Mouse (Mus musculus): ENCODE measurements around the gene Rcsd1. TPM values are rescaled to one million over a fixed set of nuclear protein-coding genes. Genes with fewer than 3 reads are reported as not detected.
"Not testable (repeated sequence)": the region's sequence is repeated elsewhere in the genome, so short reads cannot be mapped to it uniquely, and the experiment has no call there.

Gene Rcsd1
- total RNA-seq, 4 experiments from 2014 or later, result 64.0 to 99.3 (median 73.2) TPM

DNA sequence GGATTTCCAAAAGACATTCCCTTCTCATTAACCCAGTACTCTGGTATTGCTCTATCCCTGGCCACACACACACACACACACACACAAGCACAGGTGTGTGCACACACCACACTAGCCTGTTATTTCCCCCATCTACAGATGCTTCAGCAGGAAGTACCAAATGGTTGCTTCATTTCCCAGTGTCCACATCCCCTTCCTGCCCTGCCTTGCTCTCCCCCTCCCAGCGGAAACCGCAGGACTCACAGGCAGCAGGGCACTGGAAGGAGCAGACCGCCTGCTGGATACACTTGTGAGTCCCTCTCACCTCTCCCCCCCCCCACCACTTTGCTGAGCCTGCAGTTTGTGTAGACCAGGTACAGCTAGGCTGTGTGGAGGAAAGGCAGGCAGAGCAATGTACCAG lies 18.0 kb downstream of the Rcsd1 start:
- DNase-seq (ENCODE audit: low spot score), result no peak

DNA sequence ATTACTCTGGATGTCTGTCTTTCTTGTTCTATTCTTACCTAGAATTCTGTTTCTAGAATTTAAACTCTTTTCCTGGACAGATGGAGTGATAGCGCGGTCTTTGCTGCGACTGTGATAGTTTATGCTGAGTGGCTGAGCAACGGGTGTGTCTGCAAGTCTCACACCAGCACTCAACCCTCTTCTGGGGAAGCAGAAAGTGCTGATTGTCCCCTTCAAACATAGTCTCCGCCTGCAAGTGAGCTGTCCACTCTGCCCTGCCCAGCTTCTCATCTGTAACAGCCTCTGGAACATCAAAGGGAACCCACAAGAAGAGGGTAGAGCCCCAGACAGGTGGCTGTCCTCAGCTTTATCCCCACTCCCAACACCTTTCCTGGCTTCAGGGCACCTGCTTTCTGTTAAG lies 19.7 kb downstream of the Rcsd1 start:
- no peak for DNase-seq (ENCODE audit: low spot score)

DNA sequence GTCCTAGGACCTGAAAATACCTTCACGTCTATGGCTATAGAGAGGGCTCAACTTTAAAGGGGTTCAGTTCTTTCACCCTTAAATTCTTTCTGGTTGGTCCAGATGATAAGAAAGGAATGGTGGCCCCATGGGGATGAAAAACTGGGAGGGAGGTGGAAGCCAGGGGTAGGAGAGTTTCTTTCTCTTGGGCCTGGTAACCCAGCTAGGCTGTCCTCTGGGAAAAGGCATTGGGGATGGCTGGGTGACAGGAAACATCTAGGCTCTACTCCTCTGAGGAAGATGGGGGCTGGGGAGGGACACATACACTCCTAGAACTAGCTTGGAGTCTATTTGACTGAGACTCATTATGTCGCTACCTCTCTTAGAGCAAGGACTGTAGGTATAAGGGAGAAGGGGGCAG lies 21.7 kb downstream of the Rcsd1 start:
- no peak for DNase-seq (ENCODE audit: low spot score)

DNA sequence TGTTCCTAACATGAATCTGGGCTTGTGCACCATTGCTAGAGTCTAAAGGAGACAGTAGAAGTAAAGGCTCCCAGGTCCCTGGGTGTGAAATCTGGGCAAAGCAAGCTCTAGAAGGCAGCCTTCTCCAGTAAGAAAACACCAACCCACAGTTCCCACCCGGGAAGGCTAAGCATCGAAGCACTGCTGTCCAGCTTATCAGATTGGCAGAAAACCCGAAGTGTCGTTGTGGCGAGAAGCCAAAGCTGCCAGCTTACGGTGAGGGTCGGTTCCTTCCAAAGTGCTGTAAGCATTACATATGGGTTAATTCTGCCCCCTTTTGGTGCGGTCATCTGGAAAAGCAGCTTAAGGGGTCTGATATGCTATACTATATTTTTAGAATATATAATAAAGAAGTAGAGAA lies 22.6 kb downstream of the Rcsd1 start:
- no peak for DNase-seq (ENCODE audit: low spot score)

DNA sequence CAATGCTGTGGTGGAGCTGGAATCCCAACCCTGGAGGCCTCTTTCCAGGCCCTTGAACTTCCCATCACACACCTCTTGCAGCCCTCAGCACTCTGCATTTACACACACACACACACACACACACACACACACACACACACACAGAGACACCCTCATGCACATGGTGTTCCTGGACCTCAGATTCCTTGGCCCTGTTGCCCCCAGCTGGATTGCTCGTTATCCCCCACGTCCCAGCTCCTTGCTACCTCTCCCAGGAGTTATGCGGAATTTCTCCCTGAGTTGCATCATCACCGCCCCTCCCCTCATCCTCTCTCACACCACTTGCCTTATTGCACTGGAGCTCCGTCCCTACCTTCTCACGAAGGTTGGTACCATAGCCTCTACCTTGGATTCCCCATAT lies 23.2 kb downstream of the Rcsd1 start:
- no peak for DNase-seq (ENCODE audit: low spot score)

DNA sequence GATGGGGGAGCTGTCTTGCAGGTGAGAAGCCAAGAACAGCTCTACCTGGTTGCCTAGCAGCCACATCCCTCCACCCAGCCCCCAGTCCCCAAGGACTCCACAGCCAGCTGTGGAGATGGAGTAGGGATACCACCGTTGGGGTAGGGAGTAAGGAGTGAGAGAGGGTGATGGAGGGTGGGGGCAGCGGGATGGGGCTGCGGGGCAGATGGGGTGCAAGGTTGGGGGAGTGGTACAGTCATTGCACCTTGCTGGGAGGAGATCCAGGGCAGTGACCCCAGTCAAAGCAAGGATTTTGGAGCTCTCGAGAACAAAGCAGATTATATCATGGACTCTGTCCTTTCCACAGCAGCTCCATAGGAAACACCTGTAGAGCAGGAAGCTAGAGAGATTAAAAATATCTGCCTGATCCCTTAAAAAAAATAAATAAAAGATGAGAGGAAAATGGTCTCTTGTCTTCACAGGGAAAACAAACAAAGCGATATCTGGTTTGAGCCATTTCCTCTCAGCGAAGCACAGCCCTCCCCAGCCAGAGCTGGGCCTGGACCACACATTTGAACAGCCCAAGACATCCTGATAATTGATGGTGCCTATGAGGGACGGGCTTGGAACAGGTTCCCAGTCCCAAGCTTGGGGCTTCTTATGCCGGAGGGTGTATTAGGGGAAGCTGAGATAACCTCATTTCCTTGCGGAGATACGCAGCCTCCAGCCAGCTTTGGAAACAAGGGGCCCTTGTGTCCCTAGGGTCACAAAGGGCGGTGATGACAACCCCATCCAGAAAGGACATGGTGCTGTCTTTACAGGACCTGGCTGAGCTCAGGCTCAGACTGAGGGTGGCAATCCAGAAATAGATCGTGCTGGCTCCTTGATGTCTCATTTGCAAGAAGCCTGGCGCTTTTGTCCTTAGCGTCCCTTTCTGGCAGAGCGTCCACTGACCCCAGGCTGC lies 25.0 kb downstream of the Rcsd1 start:
- peak; percentile 82 for DNase-seq (ENCODE audit: low spot score)

DNA sequence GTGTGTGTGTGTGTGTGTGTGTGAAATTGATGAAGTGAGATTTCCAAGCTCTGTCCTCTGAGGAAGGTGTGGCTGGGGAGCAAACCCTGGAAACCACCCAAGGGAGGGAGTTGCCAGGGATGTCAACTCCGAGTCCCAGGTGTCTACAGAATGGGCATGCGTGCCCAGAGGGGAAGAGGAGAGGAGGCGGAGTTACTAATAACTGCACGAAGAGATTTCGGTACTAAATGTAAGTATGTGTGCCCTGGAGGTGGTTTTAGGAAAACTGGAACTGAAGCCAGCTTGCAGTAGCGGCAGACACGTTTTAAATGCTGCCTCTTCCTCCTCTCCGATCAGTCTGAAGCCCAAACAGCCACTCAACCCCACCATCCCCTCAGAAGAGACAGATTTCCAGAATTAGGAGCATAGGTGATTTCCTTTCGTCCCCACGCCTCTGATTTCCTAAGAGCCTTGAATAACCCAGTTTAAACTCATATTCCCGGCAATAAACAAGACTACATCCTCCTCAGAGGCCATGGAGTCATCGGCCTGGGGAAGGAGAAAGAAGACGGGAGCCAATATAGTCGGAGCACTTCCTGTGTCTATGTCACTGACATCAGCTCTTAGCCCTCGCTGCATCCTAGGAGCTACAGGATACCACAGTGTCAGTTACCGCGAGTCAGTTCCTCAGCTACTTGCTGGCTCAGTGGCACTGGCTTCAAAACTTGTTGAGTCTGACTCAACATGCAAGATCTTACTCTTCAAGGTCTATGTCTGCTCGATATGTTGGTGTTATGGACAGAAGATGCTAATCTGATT lies 27.3 kb downstream of the Rcsd1 start:
- no peak for DNase-seq (ENCODE audit: low spot score)

DNA sequence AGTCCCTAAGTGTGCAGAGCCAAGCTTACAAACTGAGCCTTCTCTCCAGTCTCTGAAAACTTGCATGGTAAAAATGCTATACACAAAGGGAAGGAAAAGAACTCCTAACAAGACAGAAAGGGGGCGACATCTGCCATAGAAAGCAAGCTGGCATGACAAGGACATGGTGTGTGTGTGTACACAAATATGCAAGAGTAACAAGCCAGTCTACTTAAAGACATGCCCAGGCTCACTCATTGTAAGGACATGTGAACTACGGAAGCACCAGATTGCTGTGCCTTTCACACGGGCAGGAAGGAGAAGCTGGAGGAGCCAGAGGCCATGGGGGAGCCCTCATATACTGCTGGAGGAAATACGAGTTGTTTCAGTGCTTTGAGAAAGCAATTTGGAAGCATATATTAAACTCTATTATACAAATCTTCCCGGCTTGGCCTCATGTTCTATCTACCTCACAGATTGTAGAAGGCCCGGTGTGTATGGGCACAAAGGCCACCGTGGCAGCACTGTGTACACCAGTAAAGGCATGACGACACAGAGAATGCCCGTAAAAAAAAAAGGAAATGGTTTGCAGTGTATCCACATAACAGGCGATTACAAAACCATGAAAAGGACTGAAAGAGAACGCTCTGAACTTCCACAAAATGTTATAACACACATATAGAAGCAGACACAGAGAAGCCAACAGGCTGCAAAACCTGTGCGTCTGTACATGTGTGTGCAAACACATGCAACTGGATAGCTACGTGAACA lies 28.3 kb downstream of the Rcsd1 start:
- no peak for DNase-seq (ENCODE audit: low spot score)

DNA sequence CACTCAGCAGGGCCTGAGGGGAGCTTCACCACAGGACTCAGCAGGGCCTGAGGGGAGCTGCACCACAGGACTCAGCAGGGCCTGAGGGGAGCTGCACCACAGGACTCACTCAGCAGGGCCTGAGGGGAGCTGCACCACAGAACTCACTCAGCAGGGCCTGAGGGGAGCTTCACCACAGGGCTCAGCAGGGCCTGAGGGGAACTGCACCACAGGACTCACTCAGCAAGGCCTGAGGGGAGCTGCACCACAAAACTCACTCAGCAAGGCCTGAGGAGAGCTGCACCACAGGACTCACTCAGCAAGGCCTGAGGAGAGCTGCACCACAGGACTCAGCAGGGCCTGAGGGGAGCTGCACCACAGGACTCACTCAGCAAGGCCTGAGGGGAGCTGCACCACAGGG lies 29.5 kb downstream of the Rcsd1 start:
- not testable (repeated sequence) for DNase-seq (ENCODE audit: low spot score)

DNA sequence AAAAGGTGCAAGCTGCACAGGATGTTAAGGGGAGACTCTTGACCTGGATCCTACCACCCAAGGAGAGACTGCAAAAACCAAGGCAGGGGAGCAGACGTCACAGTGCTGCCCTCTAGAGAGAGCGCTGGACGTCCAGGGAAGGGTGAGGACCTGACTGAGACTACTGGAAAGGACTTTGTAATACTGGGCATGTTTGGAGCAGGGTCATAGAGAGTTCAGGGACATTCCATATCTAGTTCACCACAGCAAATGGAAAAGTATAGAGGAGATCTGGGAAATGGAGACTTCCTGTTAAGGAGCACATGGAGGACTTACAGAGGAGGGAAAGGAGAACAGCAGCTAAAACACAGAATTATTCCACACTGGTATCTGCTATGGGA lies 29.9 kb downstream of the Rcsd1 start:
- no peak for DNase-seq (ENCODE audit: low spot score)

DNA sequence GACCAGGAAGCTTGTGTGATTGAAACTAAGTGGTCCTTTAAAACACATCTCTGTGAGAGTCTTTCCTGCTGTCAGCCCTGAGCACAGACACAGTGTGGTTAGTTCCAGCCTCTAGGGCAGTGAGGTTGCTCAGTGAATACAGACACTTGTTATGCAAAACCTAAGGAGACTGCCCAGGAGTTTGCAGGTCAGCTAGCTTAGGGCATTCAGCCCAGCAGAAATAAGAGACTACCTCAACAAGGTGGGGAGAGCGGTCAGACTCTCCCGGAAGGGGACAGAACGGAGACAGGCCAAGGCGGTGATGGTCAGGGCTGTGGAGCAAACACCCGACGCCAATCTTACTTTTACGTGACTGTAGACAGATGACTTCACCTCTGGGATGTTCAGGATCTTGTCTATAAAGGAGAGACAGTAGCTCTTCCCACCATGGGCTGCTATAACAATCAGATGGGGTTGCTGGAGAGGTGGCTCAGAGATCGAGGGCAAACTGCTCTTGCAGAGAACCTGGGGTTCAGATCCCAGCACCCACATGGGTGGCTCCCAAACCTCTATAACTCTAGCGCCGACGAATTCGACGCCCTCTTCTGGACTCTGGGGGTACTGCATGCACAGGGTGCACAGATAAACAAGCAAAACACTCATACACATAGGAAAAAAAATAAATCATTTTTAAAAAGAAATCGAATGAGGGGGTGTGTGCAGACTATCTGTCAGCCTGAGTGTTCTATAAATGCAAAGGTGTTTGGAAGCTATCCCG lies 30.5 kb downstream of the Rcsd1 start:
- no peak for DNase-seq (ENCODE audit: low spot score)

DNA sequence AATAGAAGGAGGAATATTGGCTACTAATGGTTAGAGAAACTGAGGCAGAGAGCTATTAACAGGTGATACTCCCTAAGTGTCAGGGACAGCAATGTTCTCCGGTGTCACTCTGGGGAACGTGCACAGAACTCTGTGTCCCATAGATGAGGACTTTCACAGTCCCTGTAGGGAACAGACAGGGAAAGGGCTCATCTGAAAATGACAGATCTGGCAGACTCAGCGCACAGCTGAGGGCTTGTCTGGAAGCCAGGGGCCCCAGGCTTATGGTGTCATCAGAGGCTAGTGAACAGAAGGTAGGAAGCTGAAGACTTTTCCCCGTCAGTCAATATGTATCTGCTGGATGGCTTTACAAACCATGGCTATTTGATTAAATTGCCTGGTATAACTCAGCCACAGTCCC lies 32.0 kb downstream of the Rcsd1 start:
- no peak for DNase-seq (ENCODE audit: low spot score)

DNA sequence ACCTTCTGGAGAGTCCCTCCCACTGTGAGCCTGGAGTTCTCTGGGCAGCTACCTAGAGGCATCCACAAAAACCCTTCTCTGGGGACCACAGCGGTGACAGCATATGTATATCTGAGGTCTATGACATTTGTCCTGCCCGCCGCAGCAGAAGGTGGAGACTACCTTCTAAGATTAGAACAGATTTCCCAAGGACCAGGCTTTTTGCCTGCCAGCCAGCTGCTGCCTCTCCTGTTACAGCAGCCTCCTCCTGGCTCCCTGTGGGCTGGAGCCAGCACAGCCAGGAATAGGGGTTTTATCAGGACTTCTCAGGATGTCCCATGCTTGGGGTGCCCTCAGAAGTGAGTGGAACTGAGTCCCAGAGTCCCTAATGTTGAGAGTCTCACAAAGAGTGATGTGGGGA lies 32.6 kb downstream of the Rcsd1 start:
- DNase-seq (ENCODE audit: low spot score), result no peak

DNA sequence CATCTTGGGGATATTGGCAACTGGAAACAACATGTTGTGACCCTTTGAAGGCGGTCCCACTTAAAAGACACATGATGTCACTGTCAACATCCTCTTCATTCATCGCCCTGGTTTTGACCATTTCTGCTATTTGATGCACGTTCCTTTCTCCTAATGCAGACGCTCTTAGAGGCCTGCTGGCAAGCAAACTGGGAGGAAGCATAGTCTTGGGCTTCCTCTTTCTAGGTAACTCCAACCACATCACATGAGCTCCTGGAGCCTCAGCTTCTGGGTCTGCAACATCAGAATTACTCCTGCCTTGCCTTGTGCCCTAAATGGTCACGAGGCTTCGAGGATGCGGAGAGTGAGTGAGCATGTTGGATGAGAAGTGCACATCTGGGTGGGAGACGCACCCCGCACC lies 34.4 kb downstream of the Rcsd1 start:
- no peak for DNase-seq (ENCODE audit: low spot score)

DNA sequence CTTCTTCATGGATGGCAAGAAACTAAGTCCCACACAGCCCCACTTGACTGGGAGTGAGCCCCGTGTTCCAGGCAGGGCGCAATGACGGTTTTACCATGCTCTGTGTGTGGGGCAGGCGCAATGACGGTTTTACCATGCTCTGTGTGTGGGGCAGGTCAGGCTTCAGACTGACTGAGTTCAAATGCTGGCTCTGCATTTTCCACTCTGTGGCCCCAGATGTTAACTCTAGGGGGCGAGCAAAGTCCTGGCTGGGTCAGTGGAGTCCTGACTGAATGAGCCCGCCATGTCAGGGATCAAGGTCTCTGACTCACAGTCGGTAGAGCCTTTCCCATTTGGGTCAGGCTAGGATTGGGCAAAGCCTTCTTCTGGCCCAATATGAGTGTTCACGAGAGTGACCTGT lies 37.2 kb downstream of the Rcsd1 start:
- DNase-seq (ENCODE audit: low spot score), result no peak

DNA sequence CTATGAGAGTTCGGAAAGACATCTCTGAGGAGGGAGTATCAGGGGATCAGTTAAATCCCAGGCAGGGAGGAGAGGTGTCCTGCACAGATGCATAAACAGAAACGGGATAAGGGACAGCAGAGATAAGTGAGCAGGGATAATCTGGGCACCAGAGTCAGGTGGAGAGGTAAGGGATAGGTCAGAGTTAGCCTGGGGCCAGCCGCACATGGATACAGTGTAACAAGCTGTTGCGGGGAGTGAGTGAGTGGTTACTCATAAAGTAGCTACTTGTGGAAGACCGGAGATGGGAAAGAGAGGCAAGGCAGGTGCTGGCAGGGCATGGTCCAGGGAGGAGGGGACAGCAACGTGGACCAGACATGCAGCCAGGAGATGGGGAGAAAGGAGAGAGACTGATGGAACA lies 39.5 kb downstream of the Rcsd1 start:
- DNase-seq (ENCODE audit: low spot score), result no peak

DNA sequence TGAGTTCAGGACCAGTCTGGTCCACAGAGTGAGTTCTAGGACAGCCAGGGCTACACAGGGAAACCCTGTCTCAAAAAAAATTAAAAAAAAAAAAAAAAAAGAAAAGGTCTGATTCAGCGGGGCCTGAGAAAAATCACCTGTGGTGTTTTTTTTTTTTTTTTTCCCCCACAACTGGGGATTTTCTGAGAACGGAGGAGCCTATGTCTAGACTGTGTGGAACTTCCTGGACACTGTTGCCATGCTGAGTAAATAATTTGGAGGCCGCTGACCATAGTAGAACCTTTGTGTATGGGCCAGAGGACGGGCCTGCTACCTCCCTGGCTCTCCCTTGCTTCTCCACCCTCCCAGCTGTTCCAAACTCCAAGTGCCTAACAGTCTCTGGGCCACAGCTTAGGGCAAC lies 40.7 kb downstream of the Rcsd1 start:
- no peak for DNase-seq (ENCODE audit: low spot score)

DNA sequence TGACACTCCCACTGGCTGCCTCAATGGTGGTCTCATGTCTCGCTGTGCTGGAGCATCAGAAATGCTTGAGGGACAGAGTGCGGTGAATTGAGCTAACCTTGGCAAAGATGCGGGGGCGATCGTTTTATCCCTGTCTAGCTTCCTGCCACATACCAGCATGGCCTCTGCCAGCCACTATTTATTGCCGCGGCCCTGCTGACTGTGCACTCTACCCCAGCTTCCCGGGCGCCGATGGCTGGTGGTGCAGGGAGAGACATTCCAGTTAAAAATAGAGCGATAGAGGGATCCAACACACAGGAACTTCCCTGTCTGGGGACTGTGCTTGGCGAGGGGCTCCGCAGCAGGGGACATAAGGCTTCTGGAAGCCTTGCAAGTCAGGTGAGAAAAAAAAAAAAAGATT lies 42.2 kb downstream of the Rcsd1 start:
- no peak for DNase-seq (ENCODE audit: low spot score)

DNA sequence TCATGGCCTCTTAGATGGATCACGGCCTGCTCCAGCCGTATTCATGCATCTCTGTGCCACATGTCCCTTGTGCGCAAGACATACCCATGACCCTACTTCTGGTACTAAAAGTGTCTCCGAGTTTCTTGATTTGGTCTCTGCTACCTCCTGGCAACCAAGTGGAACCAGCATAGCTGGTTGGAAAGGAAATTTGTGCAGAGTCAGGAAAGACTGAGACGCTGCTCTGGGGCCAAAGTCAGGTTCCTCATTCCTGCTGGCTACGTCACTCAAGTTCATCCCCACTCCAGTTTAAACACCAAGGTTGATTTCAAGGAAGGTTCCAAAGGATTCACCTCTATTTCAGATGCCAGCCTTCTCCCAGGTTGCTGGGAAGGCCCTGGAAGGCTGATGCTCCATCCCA lies 42.6 kb downstream of the Rcsd1 start:
- no peak for DNase-seq (ENCODE audit: low spot score)

DNA sequence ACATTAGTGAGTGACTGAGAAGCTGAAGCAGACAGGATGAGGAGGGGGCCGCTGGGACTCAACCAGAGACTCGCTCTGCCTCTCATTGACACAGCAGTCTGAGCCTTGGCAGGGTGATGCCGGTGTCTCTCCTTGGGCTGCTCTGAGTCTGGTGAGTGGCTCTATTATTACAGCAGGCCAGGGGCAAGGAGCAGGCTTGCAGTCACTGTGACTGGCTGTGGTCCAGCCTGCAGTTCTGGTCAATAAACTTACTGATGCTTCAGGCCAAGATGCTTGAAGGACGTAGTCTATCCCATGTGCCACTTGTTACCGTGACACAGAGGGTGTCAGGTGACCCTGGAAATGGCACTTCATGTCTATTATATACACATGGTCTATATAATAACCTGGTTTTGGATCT lies 43.8 kb downstream of the Rcsd1 start:
- DNase-seq (ENCODE audit: low spot score), result no peak

DNA sequence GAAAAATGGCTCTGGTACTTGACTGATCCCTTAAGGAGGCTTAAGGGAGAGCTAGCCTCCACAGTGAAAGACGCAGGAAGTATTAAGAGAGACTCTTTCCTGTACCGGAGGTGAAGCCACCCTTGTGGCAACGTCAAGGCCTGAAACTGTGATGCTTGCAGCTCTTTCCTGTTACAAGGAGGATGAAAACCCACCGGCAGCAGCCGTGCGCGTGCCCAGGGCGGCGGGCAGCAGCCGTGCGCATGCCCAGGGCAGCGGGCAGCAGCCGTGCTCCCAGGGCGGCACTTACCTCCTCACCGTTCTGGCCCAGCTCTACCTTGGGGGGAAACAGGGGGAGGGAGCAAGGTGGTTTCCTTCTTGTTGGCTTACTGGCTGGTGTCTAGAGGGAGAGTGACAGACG lies 46.3 kb downstream of the Rcsd1 start:
- no peak for DNase-seq (ENCODE audit: low spot score)
